Mouse (Mus musculus) lung, embryonic 15.5 days (tissue): ENCODE results near the gene Heatr5a. TPM values are rescaled to one million over a fixed set of nuclear protein-coding genes. Genes with fewer than 3 reads are reported as not detected.

Experiments
- ATAC-seq: fragments of 200-750 bp; cut with Nextera tagmentation; 2 replicates; pipeline ENCODE4 v1.8.0; 2017; ENCODE audit warnings: moderate number of reproducible peaks, borderline replicate concordance; ENCODE audit not compliant: low FRiP score, low TSS enrichment; ENCODE audit errors: extremely low read depth
- H3K27ac ChIP-seq: fragments of 300-500 bp; sonication (generic); 2 replicates; pipeline ENCODE4 v1.5.1; 2015; ENCODE audit warnings: moderate library complexity, mild to moderate bottlenecking, inconsistent platforms
- H3K27me3 ChIP-seq: fragments of 300-500 bp; sonication (generic); 2 replicates; pipeline ENCODE4 v1.6.1; 2015; ENCODE audit warnings: inconsistent platforms
- H3K36me3 ChIP-seq: fragments of 300-500 bp; sonication (generic); 2 replicates; pipeline ENCODE4 v1.6.1; 2015; ENCODE audit warnings: inconsistent platforms
- H3K4me1 ChIP-seq: fragments of 300-500 bp; sonication (generic); 2 replicates; pipeline ENCODE4 v1.6.1; 2015; ENCODE audit warnings: inconsistent platforms
- H3K4me2 ChIP-seq: fragments of 300-500 bp; sonication (generic); 2 replicates; pipeline ENCODE4 v1.6.1; 2015; ENCODE audit warnings: inconsistent platforms, mild to moderate bottlenecking, moderate library complexity
- H3K4me3 ChIP-seq: fragments of 300-500 bp; sonication (generic); 2 replicates; pipeline ENCODE4 v1.5.1; 2015; ENCODE audit warnings: mild to moderate bottlenecking, inconsistent platforms
- H3K9ac ChIP-seq: fragments of 300-500 bp; sonication (generic); 2 replicates; pipeline ENCODE4 v1.6.1; 2015; ENCODE audit warnings: inconsistent platforms
- H3K9me3 ChIP-seq: fragments of 300-500 bp; sonication (generic); 2 replicates; pipeline ENCODE4 v1.6.1; 2016; ENCODE audit warnings: inconsistent platforms
- WGBS: fragments of 180-500 bp; shearing (Covaris S2); methylation state at CpG from one replicate; pipeline ENCODE4 v1.1.7; 2015; 5-methylcytosine and 5-hydroxymethylcytosine counted together
- polyA plus RNA-seq: library from polyadenylated mRNA; unstranded; fragments of >200 nt; fragmentation: Nextera tagmentation; extraction: Ambion mirVana; gene quantifications from 2 replicates; pipeline ENCODE4 v1.2.1, GENCODE M21; 2015

Heatr5a gene
- polyA plus RNA-seq, 1 experiment from 2014 or later = 13.8 TPM

DNA sequence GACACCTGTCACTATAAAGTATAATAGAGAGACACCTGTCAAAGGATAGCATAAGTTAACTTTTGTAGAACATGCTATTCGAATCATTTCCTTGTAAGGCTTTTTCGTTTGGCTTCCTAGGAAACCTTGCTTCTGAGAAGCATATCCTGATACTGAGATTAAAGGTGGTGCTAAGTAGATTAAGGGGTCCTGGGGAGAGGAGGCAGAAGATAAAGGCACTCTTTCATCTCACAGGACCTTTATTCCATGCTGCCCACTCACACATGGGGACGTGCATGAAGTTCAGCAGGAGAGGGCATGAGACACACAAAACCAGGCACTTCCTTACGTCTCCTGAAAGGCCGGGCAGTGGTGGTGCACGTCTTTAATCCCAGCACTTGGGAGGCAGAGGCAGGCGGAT lies 115.7 kb downstream of the Heatr5a start:
- H3K4me1 ChIP-seq = no peaks in the 10 kb centered on the region
- no peak overlapping the region for H3K4me3 ChIP-seq
- 60% methylated on average over 7 of the region's 7 CpGs for WGBS
- no peak for ATAC-seq
- no peak overlapping the region for H3K27ac ChIP-seq
- H3K4me2 ChIP-seq = no peak overlapping the region
- H3K36me3 ChIP-seq = no peaks in the 10 kb centered on the region
- no peak overlapping the region for H3K9ac ChIP-seq
- H3K9me3 ChIP-seq = no peaks in the 10 kb centered on the region
- H3K27me3 ChIP-seq = no peaks in the 10 kb centered on the region

- Histone ChIP-seq H3K9me3 (no peaks in the 10 kb centered on the region), H3K27ac (no peak overlapping the region), H3K9ac (no peak overlapping the region), H3K4me1 (no peaks in the 10 kb centered on the region), H3K36me3 (no peaks in the 10 kb centered on the region), H3K27me3 (no peaks in the 10 kb centered on the region), H3K4me3 (no peak overlapping the region), H3K4me2 (no peak overlapping the region)
- 80% methylated on average over 4 of the region's 4 CpGs for WGBS
- no peak for ATAC-seq
Measured at GRCm38 (mm10) chr12:51851617-51852016, 119.5 kb downstream of the Heatr5a start.

- no peak overlapping the region for H3K27ac ChIP-seq
- WGBS = 93% methylated on average over 3 of the region's 3 CpGs
- no peak for ATAC-seq
Measured at GRCm38 (mm10) chr12:51851155-51851554, 120.0 kb downstream of the Heatr5a start.

GRCm38 (mm10) chr12:51850339-51850738 lies 120.8 kb downstream of the Heatr5a start:
- H3K27ac ChIP-seq = no peak overlapping the region
- no peaks in the 10 kb centered on the region for H3K4me1 ChIP-seq
- 73% methylated on average over 4 of the region's 4 CpGs for WGBS
- ATAC-seq = no peak
- no peaks in the 10 kb centered on the region for H3K36me3 ChIP-seq
- no peak overlapping the region for H3K4me2 ChIP-seq
- no peak overlapping the region for H3K9ac ChIP-seq
- no peaks in the 10 kb centered on the region for H3K9me3 ChIP-seq
- H3K4me3 ChIP-seq = no peak overlapping the region
- no peaks in the 10 kb centered on the region for H3K27me3 ChIP-seq

More at GRCm38 (mm10) chr12:51851155-51851554, 120.0 kb downstream of the Heatr5a start:
- Histone ChIP-seq H3K27me3 (no peaks in the 10 kb centered on the region), H3K36me3 (no peaks in the 10 kb centered on the region), H3K9me3 (no peaks in the 10 kb centered on the region), H3K4me1 (no peaks in the 10 kb centered on the region), H3K4me2 (no peak overlapping the region), H3K4me3 (no peak overlapping the region), H3K9ac (no peak overlapping the region)

GRCm38 (mm10) chr12:51849902-51850301 lies 121.2 kb downstream of the Heatr5a start:
- no peaks in the 10 kb centered on the region for H3K27me3 ChIP-seq
- H3K27ac ChIP-seq = no peak overlapping the region
- H3K4me1 ChIP-seq = no peaks in the 10 kb centered on the region
- no peaks in the 10 kb centered on the region for H3K36me3 ChIP-seq
- H3K4me2 ChIP-seq = no peak overlapping the region
- WGBS = 76% methylated on average over 2 of the region's 2 CpGs
- no peaks in the 10 kb centered on the region for H3K9me3 ChIP-seq
- no peak overlapping the region for H3K9ac ChIP-seq
- ATAC-seq = no peak
- H3K4me3 ChIP-seq = no peak overlapping the region

DNA sequence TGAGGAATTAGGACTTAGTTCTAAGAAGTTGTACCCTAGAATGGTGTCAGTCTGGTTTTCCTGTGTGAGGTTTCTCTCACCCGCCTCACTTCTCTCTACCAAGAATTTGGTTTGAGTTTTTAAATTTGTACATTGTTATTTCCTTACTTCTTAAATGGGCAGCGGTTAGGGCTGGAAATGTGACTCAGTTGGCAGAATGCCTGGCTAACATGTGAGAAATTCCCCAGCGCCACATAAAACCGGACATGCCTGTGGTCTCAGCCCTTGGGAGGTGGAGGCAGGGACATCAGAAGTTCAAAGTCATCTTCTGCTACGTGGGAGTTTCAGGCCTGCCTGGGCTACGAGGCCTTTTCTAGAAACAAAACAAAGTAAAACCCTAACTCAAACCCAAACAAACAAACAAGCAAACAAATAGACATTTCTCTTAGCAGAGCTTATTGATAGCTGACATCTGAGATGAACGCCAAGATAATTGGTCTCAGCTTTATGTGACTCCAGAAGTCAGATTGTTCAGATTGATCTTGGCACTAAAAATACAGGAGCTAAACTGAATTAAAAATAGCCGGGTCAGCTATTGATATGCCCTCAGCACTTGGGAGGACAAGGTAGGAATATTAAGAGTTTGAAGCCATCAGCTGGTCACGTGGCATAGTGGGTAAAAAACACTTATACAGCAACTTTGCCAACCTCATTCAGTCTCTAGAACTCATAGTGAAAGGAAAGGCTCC lies 123.0 kb downstream of the Heatr5a start:
- H3K36me3 ChIP-seq = no peaks in the 10 kb centered on the region
- H3K27ac ChIP-seq = no peak overlapping the region
- no peaks in the 10 kb centered on the region for H3K9me3 ChIP-seq
- ATAC-seq = no peak
- no peaks in the 10 kb centered on the region for H3K27me3 ChIP-seq
- H3K4me2 ChIP-seq = no peak overlapping the region
- WGBS = 63% methylated on average over 9 of the region's 9 CpGs
- no peak overlapping the region for H3K9ac ChIP-seq
- H3K4me3 ChIP-seq = no peak overlapping the region
- H3K4me1 ChIP-seq = peaks cover 9% of the 10 kb centered on the region; the same call in 1 of the 2 replicates

- Histone ChIP-seq H3K27me3 (no peaks in the 10 kb centered on the region), H3K4me1 (peaks cover 9% of the 10 kb centered on the region; the same call in 1 of the 2 replicates), H3K4me2 (peak overlapping the region; percentile 68), H3K36me3 (no peaks in the 10 kb centered on the region), H3K4me3 (peak overlapping the region; percentile 59; the same call in 1 of the 2 replicates), H3K9me3 (no peaks in the 10 kb centered on the region), H3K9ac (no peak overlapping the region; the same call in 1 of the 2 replicates), H3K27ac (peak overlapping the region; percentile 87; the same call in 1 of the 2 replicates)
- peak; percentile 30; the same call in 1 of the 2 replicates for ATAC-seq
- WGBS = 26% methylated on average over 1 of the region's 1 CpGs
Measured at GRCm38 (mm10) chr12:51845261-51845660, 125.9 kb downstream of the Heatr5a start.

- H3K9ac ChIP-seq = peak overlapping the region; percentile 49
- ATAC-seq = peak; percentile 97
- peak overlapping the region; percentile 59 for H3K4me3 ChIP-seq
- peaks cover 9% of the 10 kb centered on the region; the same call in 1 of the 2 replicates for H3K4me1 ChIP-seq
- H3K4me2 ChIP-seq = peak overlapping the region; percentile 68
- 1% methylated on average over 17 of the region's 17 CpGs for WGBS
- peak overlapping the region; percentile 87 for H3K27ac ChIP-seq
- no peaks in the 10 kb centered on the region for H3K9me3 ChIP-seq
- no peaks in the 10 kb centered on the region for H3K36me3 ChIP-seq
- no peaks in the 10 kb centered on the region for H3K27me3 ChIP-seq
Measured at GRCm38 (mm10) chr12:51844771-51845256, 126.3 kb downstream of the Heatr5a start.

DNA sequence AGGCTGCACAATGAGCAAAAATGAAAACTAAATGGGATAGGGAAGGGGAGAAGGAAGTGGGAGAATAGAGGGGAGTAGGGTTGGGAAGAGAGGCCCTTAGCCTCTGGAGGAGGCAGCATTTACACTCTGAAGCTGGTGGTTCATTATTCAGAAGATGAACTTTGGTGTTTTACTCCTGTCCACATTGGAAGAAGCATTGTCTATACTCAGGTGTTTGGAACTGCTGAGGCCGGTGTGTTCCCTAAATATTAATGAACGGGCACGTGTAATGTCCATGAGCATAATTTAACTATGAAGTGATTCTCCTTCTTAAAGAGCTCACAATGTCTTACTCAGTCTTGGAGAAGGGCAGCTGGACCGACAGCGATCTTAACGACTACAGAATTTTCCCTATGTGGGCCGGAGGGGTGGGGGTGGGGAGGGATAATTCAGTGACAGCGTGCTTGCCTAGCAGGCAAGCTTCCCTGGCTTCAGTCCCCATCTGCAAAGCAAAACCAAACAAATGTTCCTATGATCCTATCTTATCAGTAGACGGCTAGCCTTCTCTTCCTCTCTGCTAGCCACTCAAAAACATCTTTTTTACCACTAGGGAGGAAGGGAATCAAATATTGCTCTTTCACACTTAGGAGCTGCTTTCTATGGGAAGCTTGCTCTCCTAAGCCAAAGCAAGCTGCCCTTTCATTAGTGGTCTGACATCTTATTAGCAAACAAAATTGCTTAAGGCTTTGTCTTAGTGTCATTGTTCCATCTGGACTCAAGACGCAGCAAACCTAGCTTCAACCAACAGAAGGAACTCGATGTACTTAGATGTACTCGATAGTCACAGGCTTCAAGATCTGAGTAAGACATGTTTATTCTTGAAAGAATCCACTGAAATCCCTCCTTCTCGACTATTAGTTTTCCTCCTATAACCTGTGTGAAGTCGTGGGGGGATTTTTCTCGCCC lies 127.3 kb downstream of the Heatr5a start:
- Histone ChIP-seq H3K9ac (no peak overlapping the region), H3K27me3 (no peaks in the 10 kb centered on the region), H3K27ac (peak overlapping the region; percentile 87), H3K4me1 (peaks cover 9% of the 10 kb centered on the region; the same call in 1 of the 2 replicates), H3K36me3 (no peaks in the 10 kb centered on the region), H3K4me2 (peak overlapping the region; percentile 68), H3K4me3 (peak overlapping the region; percentile 59), H3K9me3 (no peaks in the 10 kb centered on the region)
- WGBS = 22% methylated on average over 15 of the region's 15 CpGs
- no peak for ATAC-seq

DNA sequence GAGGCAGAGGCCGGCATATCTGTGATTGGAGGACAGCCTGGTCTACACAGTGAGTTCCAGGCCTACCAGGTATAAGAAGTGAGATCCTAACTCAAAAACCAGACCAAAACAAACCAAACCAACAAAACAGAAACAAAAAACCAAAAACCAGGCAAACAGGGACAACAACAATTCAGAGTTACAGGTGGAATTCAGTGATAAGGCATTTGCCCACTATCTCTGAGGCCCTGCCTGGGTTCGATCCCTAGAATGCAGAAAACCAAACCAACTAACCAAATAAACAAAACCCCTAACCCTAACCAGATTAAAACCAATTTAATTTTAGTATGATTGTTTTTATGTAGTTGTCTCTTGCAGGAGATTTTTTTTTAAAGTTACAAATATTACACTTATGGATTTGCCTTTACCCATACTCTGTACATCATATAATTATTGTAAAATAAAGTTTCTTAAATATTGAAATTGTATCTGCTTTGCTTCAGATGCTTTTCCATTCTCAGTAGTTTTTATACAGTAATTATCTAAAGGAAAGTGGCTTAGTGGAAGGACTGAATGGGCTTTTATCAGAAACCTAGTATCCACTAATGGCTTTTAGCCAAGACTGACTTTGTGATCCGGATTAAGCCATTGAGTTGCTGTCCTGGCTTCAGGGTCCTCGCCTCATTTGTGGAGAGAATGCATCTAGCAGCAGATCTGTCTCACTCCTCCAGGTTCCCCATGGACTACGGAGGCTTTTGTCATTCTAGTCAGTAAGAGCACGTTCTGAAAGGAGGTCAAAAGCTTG lies 128.8 kb downstream of the Heatr5a start:
- H3K4me3 ChIP-seq = no peak overlapping the region
- 52% methylated on average over 6 of the region's 6 CpGs for WGBS
- H3K9me3 ChIP-seq = no peaks in the 10 kb centered on the region
- no peaks in the 10 kb centered on the region for H3K27me3 ChIP-seq
- no peak overlapping the region for H3K27ac ChIP-seq
- no peak overlapping the region for H3K4me2 ChIP-seq
- no peak overlapping the region for H3K9ac ChIP-seq
- H3K4me1 ChIP-seq = peaks cover 9% of the 10 kb centered on the region; the same call in 1 of the 2 replicates
- H3K36me3 ChIP-seq = no peaks in the 10 kb centered on the region
- no peak for ATAC-seq

DNA sequence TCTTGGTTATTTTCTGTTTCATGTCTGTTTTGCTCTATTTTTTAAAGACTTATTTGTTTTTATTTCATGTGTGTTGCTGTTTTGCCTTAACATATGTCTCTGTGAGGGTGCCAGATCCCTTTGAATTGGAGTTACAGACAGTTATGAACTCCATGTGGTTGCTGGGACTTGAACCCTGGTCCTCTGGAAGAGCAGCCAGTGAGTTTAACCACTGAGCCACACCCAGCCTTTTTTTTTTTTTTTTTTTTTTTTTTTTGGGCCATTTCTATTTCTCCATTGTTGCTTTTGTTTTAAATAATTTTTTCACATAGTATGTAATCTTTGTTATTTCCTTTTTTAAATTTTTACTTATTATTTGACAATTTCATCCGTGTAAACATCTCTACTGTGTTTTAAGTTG lies 131.3 kb downstream of the Heatr5a start:
- no peak for ATAC-seq
- H3K4me3 ChIP-seq = no peak overlapping the region
- H3K36me3 ChIP-seq = no peaks in the 10 kb centered on the region
- no peak overlapping the region for H3K4me2 ChIP-seq
- no peaks in the 10 kb centered on the region for H3K27me3 ChIP-seq
- H3K9ac ChIP-seq = no peak overlapping the region
- H3K4me1 ChIP-seq = peaks cover 9% of the 10 kb centered on the region; the same call in 1 of the 2 replicates
- no peak overlapping the region for H3K27ac ChIP-seq
- no peaks in the 10 kb centered on the region for H3K9me3 ChIP-seq
- 81% methylated on average over 1 of the region's 1 CpGs for WGBS
